Mouse (Mus musculus) brain, embryonic 14.5 days (tissue): Measurements from ENCODE around the gene Lonp1. TPM values are rescaled to one million over a fixed set of nuclear protein-coding genes. Genes with fewer than 3 reads are reported as not detected.

ENCODE experiments used
- DNase-seq: peaks from one replicate; pipeline ENCODE4 v3.0.0-alpha.2; 2011; ENCODE audit warnings: low read depth
- CTCF ChIP-seq: fragments of 200-500 bp; IDR thresholded peaks from 2 replicates; pipeline ENCODE4 v1.5.1; 2012; ENCODE audit warnings: inconsistent platforms, mild to moderate bottlenecking, moderate library complexity, borderline replicate concordance; ENCODE audit not compliant: insufficient read depth, insufficient read length; ENCODE audit errors: extremely low read depth
- POLR2A ChIP-seq: fragments of 200-500 bp; IDR thresholded peaks from 2 replicates; pipeline ENCODE4 v1.6.1; 2012; ENCODE audit warnings: mild to moderate bottlenecking, inconsistent platforms, borderline replicate concordance; ENCODE audit not compliant: poor library complexity, insufficient read depth, insufficient read length, severe bottlenecking; ENCODE audit errors: extremely low read depth
- polyA plus RNA-seq: library from polyadenylated mRNA; depleted of rRNA; stranded (reverse); fragments of >200 nt; gene quantifications from 2 replicates; pipeline ENCODE4 v1.2.3, GENCODE M21; 2012; rRNA removed

Gene Lonp1
- 70.4 and 77.2 TPM in 2 replicates for polyA plus RNA-seq

GRCm38 (mm10) chr17:56626754-56627470, at the start of gene Lonp1:
TSS of gene Lonp1 (minus strand) at chr17:56626887.
- TF ChIP-seq POLR2A (peak; percentile 72), CTCF (no peak)

GRCm38 (mm10) chr17:56673647-56674416, 47.1 kb upstream of the Lonp1 start:
- peak; percentile 6 for DNase-seq
- TF ChIP-seq CTCF (no peak), POLR2A (no peak)

More at GRCm38 (mm10) chr17:56626754-56627470, at the start of gene Lonp1:
- peak; percentile 99 for DNase-seq

DNA sequence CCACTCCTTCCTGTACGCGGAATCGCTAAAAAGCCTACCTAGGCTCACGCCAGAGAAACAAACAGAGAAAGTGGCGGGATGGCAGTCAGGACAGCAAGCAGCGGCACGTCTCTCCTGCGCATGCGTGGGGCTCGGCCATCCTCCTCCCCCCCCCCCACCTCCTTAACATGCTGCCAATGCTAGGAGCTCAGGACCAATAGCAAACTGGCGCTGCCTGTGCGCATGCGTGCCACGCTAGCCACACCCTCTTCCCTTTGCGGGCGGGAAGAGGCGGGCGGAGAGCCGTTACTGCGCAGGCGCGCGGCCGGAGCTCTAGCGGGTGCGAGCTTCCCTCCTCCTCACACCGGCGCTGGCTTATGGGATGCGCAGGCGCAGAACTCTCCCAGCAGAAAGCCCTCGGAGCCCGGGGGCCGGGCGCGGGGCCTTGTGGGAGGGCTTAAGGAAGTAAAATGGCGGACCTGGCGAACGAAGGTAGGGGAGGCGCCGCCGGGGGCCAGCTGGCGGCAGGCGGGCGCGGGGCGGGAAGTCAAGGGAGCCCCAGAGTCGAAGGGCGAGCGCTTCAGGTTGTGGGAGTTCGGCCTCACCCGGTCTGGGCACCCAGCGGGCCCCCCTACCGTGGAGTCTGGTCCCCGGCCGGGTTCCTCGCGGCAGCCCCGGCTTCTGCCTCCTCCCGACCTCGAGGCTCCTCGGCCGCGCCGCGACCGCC, 46.4 kb upstream of the Lonp1 start, which contains the start of gene Ranbp3:
Ranbp3 (plus strand) TSS at position 354 of the 706 bp plus-strand sequence.
- DNase-seq, result peak; percentile 100
- TF ChIP-seq POLR2A (peak; percentile 79), CTCF (no peak)

DNA sequence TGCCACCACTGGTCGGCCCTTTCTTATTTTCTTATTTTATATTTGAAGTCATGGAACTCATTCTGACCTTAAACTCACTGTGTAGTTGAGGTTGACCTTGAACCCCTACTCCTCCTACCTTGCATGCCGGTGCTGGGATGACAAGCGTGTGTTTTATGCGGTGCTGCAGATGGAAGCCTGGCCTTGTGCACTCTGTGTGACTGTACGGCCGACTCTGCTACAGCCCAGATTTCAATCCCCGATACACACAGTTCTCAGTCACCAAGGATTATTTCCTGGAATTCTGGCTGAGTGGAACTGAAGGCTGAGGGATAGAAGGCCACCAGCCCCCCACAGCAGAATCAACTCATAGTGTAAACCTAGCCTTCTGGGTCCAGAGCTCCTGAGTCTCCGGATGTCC, 43.1 kb upstream of the Lonp1 start:
- DNase-seq, result no peak
- no peak for TF ChIP-seq POLR2A
- TF ChIP-seq CTCF, result no peak

- DNase-seq, result peak; percentile 93
- TF ChIP-seq POLR2A (no peak), CTCF (peak; percentile 96)
These were observed 41.9 kb upstream of the Lonp1 start for GRCm38 (mm10) chr17:56668384-56669144.

- TF ChIP-seq POLR2A (no peak), CTCF (no peak)
- no peak for DNase-seq
These were observed 40.9 kb upstream of the Lonp1 start for GRCm38 (mm10) chr17:56667591-56667990.

GRCm38 (mm10) chr17:56666384-56666783, 39.7 kb upstream of the Lonp1 start:
- DNase-seq, result no peak
- no peak for TF ChIP-seq POLR2A

- TF ChIP-seq CTCF (no peak), POLR2A (no peak)
- peak; percentile 16 for DNase-seq
These were observed 37.6 kb upstream of the Lonp1 start for GRCm38 (mm10) chr17:56664333-56664732.

DNA sequence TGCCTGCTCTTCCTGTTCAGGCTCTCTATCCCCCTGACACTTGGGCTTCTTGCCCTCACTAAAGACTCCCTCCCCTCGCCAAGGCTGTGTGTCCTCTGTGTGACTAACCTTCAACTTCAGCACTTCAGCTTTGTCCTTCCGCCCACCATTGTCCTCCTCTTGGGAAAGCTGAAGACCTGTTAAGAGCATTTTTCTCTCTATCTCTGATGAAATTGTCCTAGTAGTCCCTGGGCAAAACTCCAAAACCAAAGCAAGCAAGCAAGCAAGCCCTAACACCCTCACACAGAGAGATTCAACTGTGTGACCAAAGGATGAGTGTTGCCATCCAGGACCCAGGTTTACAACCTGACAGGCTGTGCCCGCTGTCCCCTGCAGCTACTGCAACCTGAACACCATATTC, 37.0 kb upstream of the Lonp1 start:
- no peak for DNase-seq
- TF ChIP-seq CTCF (no peak), POLR2A (no peak)

- DNase-seq, result peak; percentile 31
- TF ChIP-seq CTCF (no peak), POLR2A (no peak)
These were observed 29.5 kb upstream of the Lonp1 start for GRCm38 (mm10) chr17:56656171-56656570.
